Mouse (Mus musculus): Measurements from ENCODE around the gene Rgs14. TPM values are rescaled to one million over a fixed set of nuclear protein-coding genes. Genes with fewer than 3 reads are reported as not detected.

The Rgs14 gene
- total RNA-seq, 2 experiments from 2014 or later, result 0.47 to 1.0 TPM

DNA sequence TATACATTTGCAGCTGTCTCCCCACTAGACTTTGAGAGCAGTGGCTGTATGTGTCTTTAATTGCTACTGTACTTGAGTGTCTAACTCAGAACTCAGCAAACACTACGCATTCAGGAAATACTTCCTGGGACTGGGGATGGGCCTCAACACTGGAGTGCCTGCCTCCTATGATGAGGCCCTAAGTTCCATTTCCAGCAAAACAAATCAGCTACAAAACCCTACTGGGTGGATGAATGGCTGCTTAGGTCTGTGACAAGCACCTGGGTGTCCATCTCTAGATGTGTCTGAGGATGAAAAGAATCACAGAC lies 30.5 kb downstream of the Rgs14 start:
- DNase-seq, result no peak
- intact Hi-C loops (cut with DNase I), result no loop called here

DNA sequence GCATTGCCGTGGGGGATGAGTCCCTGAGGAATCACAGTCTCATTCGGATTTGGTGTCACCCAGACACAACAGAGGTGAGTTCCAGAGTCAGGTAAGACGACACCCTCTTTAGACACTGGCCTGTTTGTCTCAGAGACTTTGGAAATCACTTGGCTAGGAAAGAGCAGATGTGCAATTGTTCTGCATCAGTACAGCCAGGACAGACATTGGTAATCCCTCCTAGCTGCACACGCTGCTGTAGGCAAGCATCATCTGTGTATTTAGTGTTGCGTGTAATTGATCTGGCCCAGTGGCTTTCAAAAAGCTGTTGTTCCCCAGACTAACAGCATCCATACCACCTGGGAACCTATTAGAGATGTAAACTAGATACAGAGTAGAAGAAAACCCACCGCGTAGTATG lies 33.7 kb downstream of the Rgs14 start:
- intact Hi-C loops (cut with DNase I), result no loop called here
- DNase-seq, result no peak

DNA sequence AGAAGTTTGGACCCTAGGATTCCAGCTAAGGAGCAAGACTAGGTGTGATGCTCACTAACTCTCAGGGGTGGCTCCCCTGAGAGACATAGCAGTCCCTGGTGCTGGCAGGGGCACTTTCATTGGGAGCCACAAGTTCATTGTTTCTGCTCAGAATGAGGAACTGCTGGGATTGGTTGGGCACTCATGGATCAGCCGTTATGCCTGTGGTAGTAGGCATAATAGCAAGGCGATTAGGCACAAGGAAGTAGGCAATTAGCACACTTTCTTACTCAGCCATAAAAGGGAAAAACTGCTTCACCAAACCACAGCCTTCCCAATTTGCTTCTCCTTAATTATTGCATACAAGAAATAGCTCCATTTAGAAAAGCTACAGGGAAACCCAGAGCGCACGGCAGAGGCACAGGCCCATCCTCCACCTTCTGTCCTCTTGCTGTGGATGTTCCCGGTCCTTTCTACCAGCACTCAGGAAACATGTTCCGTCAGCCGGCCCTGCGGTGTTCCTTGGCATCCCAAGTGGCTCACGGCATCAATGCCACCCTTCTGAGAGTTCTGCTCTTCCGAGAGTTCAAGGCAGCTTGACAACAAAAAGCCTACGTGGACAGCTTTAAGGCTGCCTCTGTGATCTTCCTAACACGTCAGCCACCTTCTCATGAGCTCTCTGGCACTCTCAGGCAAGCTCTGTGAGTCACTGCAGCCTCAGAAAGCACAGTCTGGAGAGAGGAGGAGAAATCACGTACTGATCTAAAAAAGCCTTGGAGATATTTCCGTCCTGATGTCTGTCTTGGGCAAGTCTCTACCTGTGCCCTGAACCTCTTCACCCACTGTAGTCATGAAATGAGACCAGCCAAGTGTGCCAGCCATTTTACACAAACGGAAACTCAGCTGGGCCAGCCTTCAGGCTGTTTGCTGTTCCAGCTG lies 34.7 kb downstream of the Rgs14 start:
- intact Hi-C loops (cut with DNase I), result no loop called here

DNA sequence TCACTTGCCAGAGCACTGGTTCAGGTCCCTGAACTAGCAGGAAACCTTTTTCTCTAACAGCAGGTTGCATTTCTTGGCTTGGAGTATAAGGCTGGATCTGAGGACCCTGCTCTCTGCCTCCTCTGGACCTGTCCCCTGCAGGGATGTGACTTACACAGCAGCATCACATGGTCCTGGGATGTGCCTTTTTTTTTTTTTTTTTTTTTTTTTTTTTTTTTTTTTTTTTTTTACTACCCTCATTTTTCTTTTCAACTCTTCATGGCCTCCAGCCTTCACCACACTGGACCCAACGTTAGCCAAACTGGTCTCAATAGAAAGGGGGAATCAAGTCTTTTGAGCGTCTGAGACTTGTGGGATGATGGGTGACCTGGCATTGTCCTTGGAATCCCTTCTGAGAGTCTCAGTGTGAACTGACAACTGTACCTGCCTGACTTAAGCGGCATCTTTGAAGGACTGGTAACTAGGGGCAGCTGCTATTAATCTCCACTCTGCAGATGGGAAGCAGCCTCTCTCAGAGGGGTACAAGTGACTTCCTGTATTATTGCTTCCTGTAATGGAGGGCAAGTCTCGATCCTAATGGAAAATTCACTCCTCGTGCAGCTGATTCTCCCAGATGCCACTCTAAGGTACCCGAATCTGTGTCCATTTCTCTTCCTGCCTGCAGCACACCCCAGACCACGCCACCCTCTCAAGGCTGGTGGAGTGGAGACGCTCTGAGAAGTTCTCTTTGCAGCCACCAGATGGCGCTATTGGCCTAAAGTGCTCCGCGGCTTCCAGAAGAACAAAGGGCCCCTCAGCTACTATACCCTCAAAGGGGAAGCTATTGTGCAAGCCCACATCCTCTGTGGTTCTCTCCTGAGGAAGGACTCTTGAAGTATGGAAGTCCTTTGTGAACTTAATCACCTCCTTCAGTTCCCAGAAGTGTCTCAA lies 35.6 kb downstream of the Rgs14 start:
- intact Hi-C loops (cut with DNase I), result loop anchor here (1.0 to 5.0 kb wide), 4 partner anchors 66 to 237 kb away; partner anchors contain the start of gene Ddx41
- DNase-seq, result peak; percentile 81 to 84

More for the DNA sequence above, 34.7 kb downstream of the Rgs14 start:
- DNase-seq, result no peak

DNA sequence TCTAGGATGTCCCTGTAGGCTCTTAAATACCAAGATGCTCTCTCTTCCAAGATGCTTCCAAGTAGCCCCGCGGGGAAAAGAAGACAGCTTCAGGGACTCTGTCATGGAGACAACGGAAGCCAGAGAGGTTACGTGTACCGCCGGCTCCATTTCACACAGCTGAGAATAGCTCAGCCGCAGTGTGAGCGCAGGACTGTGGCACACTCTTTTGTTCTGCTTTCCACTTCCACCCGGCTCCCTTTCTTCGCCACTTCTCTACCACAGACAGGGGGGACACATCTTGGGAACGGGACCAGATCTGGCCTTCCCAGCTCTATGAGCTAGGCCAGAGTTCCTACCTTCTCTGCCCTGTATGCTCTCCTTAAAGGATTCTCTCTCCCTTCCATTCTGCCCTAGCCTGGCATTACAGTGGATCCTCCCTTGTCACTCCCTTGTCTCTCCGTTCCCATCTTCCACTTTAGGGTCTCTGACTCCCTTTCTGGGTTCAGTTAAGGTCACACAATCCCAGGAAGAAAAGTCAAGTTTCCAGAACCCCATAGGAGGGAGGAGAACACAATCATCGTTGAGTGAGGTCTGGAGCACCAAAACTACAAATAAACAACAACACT lies 36.4 kb downstream of the Rgs14 start:
- DNase-seq, result no peak
- intact Hi-C loops (cut with DNase I), result loop anchor here (1.0 to 5.0 kb wide), 4 partner anchors 65 to 236 kb away; partner anchors contain the start of gene Ddx41

DNA sequence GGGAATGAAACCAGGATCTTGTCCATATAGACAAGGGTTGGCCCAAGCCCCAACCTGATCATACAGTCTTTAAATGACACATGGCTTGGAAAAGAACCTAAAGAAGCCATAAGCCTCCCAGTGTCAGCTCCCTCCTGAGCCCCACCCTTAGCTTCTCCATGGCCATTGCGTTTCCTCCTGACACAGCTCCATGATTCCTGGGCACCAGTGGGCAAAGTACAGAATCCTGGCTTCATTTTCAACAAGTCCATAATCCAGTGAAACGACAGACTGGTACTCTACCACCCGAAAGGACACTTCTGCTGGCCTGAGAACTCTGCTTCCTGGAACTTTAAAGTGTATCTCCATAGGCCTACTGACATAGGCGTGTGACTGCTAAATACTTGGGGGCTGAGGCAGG lies 37.8 kb downstream of the Rgs14 start:
- no peak for DNase-seq
- intact Hi-C loops (cut with DNase I), result loop anchor here (5.0 kb wide), 2 partner anchors 130 to 235 kb away; partner anchors contain the start of gene Ddx41

DNA sequence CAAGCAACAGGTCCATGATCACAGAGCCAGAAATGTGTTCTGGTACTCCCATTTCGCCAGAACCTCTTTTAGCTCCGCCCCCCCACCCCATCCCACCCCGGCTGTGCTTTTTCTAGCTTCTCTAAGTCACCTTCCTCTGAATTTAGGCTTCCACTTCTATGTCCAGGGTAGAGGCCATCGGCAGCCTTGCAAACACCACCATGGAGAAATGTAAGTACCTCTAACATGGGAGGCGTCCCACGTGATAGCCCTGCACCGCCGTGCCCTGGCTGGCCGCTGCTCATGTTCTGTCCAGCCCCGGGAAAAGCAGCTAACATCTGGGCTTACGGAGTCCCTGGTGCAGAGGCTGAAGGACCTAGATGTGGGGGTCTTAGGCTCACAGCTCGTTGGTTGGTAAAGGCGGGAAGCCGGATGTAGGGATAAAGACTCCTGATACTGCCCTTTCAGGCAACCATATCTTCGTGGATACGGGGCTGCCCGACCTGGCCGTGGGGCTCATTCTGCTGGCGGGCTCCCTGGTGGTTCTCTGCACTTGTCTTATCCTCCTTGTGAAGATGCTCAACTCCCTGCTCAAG lies 39.1 kb downstream of the Rgs14 start:
- DNase-seq, result no peak
- intact Hi-C loops (cut with DNase I), result loop anchor here (5.0 kb wide), 2 partner anchors 129 to 234 kb away; partner anchors contain the start of gene Ddx41

DNA sequence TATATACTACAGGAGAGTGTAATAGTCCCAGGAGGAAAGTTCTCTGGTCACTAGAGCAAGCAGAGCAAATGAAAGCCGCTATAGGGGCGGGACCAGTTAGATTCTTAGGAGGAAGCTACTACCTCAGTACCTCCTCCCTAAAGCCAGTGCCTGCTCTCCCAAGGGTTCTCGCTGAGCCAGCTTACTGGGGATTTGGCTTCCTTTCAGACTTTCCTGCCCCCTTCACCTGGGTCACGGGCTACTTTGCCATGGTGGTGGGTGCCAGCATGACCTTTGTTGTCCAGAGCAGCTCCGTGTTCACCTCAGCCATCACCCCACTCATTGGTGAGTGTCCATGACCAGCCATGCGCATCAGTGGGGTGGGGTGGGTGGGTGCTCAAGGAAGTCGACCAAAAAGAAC lies 42.3 kb downstream of the Rgs14 start:
- no peak for DNase-seq
- intact Hi-C loops (cut with DNase I), result no loop called here

DNA sequence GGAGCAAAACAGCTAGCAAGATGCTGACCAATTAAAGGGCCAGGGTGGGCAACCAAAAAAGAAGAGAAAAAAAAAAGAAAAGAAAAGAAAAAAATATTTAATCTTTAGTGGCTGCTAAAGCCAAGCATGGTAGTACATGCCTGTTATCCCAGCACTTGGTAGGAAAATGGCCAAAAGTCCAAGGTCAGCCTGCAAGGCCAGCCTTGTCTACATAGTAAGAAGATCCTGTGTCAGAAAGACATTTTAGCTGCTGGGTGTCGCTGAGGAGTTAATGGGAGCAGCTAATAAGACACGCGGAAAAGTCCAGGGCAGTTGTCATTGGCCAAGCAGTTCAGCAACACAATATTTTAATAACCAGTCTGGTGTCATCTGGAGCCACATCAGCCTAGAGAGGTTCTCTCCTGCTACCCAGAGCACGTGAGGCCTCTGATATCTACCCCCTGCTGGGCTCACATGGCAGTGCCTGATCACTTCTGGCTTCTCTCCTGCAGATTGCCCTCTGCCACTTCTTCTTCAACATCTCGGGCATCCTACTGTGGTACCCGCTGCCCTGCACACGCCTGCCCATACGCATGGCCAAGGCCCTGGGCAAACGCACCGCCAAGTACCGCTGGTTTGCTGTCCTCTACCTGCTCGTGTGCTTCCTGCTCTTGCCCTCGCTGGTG lies 43.2 kb downstream of the Rgs14 start:
- DNase-seq, result no peak
- intact Hi-C loops (cut with DNase I), result no loop called here

DNA sequence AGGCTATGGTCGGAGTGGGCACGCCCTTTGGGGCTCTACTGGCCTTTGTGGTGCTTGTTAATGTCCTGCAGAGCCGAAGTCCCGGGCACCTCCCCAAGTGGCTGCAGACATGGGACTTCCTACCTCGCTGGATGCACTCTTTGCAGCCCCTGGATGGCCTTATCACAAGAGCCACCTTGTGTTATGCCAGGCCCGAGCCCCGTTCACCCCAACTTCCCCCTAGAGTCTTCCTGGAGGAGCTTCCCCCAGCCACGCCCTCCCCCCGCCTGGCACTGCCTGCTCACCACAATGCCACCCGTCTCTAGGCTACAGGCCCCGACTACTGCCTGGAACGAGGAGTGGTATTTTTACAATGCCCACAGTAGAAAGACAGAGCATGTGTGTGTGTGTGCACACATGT lies 43.8 kb downstream of the Rgs14 start:
- DNase-seq, result no peak
- intact Hi-C loops (cut with DNase I), result no loop called here

DNA sequence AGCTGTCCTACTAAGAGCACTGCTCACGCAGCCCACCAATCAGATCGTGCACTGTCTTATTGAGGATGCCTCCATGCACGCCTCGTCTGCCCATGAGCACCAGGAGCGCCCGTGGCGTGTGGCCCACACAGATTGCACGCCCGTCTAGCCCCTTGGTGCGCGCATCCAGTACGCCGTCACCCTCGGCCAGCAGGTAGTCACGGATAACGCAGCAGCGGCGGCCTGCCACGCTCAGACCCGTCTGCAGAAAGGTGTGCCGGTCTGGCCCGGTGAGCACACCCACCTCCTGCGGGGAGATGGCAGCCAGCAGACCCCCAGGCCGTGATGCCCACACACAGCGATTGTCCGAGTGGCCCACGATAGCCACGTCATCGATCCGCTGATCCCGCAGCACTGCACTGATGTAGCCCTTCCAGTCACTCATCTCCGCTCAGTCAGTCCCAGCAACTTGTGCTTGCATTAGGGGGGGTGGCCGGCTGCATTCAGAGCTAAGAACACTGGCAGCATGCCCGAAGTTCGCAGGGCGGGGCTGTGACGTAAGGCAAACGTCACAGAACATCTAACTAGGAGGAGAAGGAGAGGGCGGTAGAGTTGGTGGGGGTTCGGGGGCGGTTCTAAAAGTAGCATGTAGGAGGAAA lies 45.3 kb downstream of the Rgs14 start, which contains the start of gene Pfn3:
TSS of gene Pfn3 (minus strand) at position 490 of the 638 bp plus-strand sequence.
- intact Hi-C loops (cut with DNase I), result no loop called here
- DNase-seq, result peak in 1 of 2 experiments; percentile 34

DNA sequence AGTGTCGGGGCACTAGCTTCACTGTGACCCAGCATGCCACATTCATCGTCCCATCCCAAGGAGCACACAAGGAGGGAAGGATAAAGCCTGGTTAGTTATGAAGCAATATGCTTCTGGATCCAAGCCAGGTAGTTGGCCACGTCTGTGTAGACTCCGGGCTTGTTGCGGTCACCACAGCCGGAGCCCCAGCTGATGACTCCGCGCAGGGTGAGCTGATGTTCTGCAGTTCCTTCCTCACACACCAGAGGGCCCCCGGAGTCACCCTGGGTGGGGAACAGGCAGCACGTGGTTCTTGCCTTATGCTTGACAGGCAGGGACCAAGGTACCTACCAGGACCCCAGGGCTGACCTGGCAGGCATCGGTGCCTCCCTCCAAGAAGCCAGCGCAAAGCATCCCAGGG lies 48.5 kb downstream of the Rgs14 start:
- peak; percentile 88 to 94 for DNase-seq
- intact Hi-C loops (cut with DNase I), result loop anchor here (1.0 to 2.0 kb wide), 3 partner anchors 25 to 99 kb away; no protein-coding TSS in a partner anchor

DNA sequence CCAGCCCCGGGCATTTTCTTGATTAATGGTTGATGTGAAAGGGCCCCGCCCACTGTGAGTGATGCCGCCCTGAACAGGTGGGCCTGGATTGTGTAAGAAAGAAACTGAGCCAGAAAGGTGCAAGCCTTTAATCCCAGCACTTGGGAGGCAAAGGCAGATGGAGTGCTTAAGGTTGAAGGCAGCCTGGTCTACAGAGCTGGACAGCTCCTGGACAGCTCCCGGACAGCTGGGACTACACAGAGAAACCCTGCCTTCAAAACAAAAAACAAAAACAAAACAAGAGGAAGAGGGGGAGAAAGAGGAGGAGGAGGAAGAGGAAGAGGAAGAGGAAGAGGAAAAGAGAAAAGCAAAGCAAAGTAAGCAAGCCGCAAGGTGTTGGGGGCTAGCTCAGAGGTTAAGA lies 49.6 kb downstream of the Rgs14 start:
- intact Hi-C loops (cut with DNase I), result loop anchor here (2.0 kb wide), 1 partner anchor 24 kb away; no protein-coding TSS in a partner anchor
- no peak for DNase-seq

DNA sequence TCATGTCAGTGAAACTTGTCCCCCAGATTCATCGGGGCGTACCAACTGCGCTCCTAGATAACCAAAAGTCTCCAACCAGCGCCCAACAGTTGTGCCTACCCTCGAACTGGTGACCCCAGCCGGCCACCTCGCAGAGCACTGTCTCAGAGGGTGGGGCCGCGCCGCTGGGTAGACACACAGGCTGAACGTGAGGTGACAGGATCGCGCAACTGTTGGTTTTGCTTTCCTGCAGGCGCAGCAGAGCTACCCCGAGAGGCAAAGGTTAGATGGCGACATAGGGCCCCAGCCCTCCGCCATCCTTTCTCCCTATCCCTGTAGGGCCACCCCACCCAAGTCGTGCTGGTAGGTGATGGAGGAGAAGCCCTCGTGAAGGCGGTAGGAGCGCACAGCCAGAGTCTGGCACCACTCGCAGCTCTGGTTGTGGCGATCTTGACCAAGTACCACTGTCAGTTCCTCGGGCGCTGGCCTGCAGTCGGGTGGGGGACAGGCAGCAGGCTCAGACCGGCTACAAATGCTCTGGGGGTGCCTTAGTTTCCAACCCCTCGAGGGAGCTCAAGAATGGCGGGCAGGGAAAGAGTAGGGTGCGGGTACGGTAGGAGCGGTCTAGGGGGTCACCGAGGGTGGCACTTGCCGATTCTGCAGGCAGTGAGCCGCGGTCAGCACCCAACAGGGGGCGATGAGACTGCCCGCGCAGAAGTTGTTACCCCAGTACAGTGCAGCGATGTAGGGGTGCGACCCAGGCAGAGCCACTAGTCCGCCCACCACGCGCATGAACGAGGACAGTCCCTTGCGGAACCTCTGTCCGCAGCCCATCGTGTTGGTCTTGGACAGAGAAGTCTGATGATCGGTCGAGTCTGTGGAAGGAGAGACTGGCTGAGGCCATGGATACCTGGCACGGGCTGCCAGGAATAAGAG lies 50.7 kb downstream of the Rgs14 start:
- no peak for DNase-seq
- intact Hi-C loops (cut with DNase I), result no loop called here

DNA sequence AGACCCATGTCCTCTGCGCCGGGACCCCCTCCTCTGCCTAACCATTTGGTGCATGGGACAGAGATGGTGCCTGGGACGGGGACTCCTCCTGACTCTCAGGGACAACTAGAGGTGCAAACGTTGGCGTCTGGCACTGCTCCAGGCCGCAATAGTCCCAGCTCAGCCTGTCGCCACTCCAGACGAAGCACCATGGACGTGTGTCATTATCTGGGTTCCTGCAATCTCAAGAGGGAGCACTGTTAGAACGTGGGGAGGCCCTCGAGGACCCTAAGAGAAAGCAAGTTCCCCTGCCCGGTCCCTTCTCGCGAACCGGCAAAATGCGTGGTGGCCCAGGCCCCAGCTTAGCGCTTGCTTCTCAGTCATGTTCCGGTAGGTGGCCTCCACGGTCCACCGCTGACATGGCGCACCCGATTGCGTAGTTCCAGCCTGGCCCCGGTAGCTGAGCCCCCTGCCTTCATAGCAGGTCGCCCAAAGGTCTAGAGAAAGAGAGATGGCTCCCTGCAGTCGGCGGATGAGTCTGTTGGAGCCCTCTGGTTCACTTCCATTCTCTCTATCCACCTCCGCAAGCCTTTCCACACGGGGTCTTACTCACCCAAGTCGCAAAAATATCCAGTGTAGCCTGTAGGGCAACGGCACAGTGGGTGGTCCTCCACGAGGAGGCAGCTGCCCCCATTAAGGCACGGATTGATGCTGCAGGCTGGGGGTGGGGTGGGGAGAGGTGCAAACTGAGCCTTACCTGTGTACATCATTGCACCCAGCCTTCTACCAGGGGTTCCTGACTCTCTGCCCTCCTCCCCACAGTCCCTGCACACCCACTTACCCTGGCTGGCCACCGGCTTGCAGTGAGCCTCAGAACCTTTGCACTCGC lies 51.6 kb downstream of the Rgs14 start:
- peak; percentile 77 for DNase-seq
- intact Hi-C loops (cut with DNase I), result no loop called here

DNA sequence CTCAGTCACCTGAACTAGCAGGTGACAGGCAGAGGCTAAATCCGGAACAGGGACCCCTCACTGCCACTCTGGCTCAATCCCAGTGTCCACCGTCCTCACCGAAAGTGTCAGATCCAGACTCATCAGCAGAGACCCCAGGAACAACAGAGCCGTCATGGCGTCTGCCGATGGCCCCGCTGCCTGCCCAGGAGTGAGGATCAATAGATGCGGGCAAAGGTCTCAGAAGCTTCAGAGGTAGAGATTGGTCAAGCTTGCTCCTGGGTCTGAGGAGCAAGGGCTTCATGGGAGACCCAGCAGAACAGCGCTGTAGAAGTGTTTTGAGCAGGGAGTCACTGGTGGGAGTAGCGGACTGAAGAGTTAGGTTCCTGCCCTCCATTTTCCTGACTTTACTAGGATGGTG lies 57.1 kb downstream of the Rgs14 start, which contains the start of gene F12:
TSS of gene F12 (minus strand) at position 181 of the 400 bp plus-strand sequence.
- intact Hi-C loops (cut with DNase I), result no loop called here

More for the DNA sequence above, 57.1 kb downstream of the Rgs14 start, which contains the start of gene F12:
- no peak for DNase-seq
